Mouse (Mus musculus) bone marrow macrophage, adult 2 months (primary cell): ENCODE results near the gene Pou6f2.

Source experiments
- CTCF ChIP-seq: IDR thresholded peaks from 2 replicates; pipeline ENCODE4 v1.5.1; 2012; ENCODE audit warnings: low read depth, mild to moderate bottlenecking, low read length, moderate library complexity
- POLR2A ChIP-seq: IDR thresholded peaks from 2 replicates; pipeline ENCODE4 v1.6.1; 2012; ENCODE audit warnings: mild to moderate bottlenecking, low read depth, low read length, borderline replicate concordance

DNA sequence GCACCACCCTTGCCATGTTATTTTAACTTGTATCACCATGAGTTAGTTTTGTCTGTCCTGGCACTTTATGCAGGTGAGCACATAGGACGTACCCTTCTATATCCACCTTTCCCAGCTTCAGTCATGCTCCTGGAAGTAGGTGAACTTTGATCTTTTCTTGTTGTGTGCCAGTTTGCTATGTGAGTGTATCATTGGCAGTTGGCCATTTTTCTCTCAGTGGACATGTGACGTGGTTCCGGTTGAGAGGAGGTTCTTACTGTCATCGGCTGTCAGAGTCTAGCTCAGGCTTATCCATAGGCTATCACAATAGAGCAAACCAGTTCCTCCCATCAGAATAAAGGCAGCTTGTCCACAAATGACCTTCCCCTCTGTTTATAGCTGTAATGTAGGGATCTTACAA lies 63.5 kb downstream of the Pou6f2 start:
- TF ChIP-seq CTCF (no peak), POLR2A (no peak)
